Mouse (Mus musculus) heart, adult 9 months (tissue): Measurements from ENCODE around the gene Bzw2.

Experiments used
- DNase-seq, 2 experiments: peaks; one replicate each; pipeline ENCODE4 v3.0.0; 2022; ENCODE audit warnings: low spot score in 2 of 2

Gene Bzw2

GRCm38 (mm10) chr12:36135409-36135808 is 22.5 kb downstream of the Bzw2 start:
- no peak for DNase-seq

GRCm38 (mm10) chr12:36134111-36134510 is 23.8 kb downstream of the Bzw2 start:
- DNase-seq, result no peak

DNA sequence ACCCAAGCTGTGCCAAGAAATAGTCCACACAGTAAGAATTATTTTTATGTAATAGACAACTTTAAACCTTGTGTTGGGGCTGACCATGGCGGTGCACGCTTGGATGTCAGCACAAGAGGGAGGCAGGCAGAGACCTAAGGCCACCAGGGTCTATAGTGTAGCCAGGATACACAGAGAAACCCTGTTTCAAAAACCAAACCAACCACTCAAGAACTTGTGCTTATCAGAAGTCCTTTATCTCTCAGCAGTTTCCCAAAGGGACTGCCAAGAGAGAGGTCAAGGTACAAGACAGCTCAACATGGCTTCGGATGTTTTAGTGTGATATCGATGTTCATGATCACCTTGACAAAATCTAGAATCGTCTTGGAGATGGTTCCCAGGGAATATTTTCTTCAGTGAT is 24.3 kb downstream of the Bzw2 start:
- no peak for DNase-seq

GRCm38 (mm10) chr12:36132668-36133067 is 25.2 kb downstream of the Bzw2 start:
- no peak for DNase-seq

DNA sequence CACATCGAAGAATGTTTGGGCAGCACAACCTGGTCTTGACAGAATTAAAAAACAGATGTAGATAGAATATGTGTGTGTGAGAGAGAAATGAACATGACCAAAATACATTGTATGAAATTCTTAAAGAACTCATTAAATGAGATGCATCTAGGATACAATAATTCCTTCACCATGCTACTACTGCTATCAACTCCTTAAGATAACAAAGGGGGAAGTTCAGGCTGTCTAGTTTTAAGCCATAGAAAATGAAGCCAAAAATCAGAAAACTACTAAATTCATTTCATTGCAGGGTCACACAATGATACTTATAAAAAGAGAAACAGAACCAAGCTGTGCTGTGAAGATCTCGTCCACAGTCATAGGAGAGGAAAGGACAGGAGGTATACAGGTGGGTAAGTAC is 25.6 kb downstream of the Bzw2 start:
- no peak for DNase-seq

GRCm38 (mm10) chr12:36129826-36130225 is 28.1 kb downstream of the Bzw2 start:
- DNase-seq, result no peak

DNA sequence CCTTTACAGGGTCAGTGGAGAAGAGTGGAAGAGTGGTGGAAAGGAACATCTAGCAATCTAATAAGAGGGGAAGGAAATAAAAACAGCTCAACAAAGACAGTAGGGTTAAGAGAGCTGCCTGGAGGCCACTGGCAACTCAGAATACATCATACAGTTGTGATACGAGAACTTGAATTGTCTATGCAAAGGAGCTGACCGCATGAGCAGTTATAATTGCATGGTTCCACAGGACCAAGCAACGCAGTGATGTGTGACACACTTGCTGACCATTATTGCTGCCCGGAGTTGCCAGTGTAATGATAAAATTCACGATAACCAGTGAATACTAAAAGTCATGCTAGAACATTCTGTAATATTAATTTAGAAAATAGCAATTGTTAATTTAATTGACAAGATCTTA is 31.8 kb downstream of the Bzw2 start:
- no peak for DNase-seq

DNA sequence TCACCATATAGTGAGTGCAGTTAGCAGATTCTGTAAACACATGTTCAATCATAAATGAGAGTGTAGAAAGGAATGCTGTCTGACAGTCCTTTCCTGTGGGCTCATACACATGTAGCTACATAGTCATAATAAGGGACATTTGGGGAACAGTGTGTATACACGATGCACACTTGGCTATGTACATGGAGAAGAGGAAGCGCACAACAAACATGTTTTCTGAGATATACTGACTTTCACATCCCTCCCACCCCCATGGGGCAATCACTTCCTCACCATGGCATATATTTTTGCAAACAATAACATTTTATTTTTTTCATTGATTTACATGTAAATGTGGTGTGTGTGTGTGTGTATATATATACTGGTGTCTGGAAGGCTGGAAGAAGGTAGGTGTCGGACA is 38.6 kb downstream of the Bzw2 start:
- no peak for DNase-seq

DNA sequence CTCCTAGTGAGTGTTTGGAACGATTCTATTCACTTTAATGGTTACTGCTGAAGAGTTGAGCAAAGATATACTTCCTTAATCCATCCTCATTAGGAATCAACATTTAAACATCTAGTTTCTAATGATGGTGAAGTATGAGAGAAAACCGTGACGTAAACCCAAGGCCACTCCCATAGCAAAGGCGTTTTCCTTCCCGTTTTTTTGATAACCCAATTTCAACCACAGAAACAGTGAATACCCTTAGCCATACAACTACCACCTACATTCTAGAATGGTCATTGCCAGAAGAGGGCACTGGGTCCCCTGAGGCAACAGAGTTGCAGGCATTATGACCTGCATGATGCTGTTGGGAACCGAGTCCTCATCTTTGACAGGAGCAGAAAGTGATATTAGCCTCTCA is 40.7 kb downstream of the Bzw2 start:
- no peak for DNase-seq

- DNase-seq, result peak in 1 of 2 experiments; percentile 29
Observed at GRCm38 (mm10) chr12:36112081-36112480, 45.8 kb downstream of the Bzw2 start.

- no peak for DNase-seq
Observed at GRCm38 (mm10) chr12:36111110-36111509, 46.8 kb downstream of the Bzw2 start.

GRCm38 (mm10) chr12:36110457-36110856 is 47.4 kb downstream of the Bzw2 start:
- no peak for DNase-seq

GRCm38 (mm10) chr12:36108442-36108841 is 49.4 kb downstream of the Bzw2 start:
- no peak for DNase-seq

DNA sequence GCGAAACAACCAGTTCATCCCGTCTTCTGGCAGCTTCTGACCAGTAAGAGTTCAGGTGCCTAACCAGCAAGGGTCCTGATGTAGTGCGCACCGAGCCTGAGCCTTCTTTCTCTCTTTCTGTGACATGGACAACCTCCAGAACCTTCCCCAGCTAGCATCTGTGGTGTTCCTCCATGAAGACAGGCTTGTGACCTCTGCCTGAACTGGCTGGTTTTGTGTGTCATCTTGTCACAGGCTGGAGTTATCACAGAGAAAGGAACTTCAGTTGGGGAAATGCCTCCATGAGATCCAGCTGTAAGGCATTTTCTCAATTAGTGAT is 54.3 kb downstream of the Bzw2 start:
- DNase-seq, result no peak

GRCm38 (mm10) chr12:36102733-36103591 is 54.9 kb downstream of the Bzw2 start:
- DNase-seq, result no peak

GRCm38 (mm10) chr12:36095371-36095880 is 62.5 kb downstream of the Bzw2 start:
- no peak for DNase-seq

DNA sequence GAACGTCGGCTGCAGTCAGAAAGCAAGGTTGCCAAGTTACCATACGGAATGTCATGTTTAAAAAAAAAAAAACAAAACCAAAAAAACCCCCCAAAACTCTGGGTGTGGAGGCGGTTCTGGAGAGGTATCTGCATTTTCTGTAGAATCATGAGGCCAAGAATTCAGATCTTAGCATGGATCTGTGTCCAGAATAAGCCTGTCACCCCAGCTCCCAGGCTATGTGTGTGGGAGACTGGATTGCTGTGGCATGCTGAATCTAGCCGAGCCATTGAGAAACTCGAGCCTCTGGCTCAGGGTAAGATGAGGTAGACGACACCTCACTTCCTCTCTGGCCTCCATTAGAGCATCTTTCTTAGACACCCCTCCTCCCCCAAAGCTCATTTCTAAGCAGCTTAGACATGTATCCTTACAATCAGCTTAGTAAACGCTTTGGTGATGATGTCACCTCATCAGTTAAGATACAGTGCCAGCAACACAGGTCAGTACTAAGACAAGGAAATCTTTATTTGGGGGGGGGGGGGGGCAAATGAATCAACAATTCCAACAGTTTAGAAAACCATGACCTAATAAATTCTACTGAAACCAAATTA is 64.7 kb downstream of the Bzw2 start:
- no peak for DNase-seq

GRCm38 (mm10) chr12:36091964-36092363 is 65.9 kb downstream of the Bzw2 start:
- DNase-seq, result no peak

GRCm38 (mm10) chr12:36089221-36089620 is 68.7 kb downstream of the Bzw2 start:
- no peak for DNase-seq

DNA sequence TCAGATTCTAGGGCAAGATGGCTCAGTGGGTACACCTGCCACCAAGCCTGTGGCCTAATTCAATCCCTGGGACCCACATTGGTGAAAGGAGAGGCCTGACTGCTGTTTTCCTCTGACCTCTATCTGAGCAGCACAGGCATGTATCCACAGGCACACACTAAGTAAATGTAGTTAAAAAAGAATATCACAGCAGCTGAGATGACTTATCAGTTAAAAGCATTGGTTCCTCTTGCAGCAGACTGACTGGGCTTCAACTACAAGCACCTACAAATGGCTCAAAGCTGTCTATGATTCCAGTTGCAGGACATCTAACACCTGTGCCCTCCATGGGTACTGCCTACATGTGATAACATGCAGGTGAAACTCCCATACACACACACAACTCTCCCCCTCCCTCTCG is 69.1 kb downstream of the Bzw2 start:
- DNase-seq, result no peak

- no peak for DNase-seq
Observed at GRCm38 (mm10) chr12:36085380-36085779, 72.5 kb downstream of the Bzw2 start.

DNA sequence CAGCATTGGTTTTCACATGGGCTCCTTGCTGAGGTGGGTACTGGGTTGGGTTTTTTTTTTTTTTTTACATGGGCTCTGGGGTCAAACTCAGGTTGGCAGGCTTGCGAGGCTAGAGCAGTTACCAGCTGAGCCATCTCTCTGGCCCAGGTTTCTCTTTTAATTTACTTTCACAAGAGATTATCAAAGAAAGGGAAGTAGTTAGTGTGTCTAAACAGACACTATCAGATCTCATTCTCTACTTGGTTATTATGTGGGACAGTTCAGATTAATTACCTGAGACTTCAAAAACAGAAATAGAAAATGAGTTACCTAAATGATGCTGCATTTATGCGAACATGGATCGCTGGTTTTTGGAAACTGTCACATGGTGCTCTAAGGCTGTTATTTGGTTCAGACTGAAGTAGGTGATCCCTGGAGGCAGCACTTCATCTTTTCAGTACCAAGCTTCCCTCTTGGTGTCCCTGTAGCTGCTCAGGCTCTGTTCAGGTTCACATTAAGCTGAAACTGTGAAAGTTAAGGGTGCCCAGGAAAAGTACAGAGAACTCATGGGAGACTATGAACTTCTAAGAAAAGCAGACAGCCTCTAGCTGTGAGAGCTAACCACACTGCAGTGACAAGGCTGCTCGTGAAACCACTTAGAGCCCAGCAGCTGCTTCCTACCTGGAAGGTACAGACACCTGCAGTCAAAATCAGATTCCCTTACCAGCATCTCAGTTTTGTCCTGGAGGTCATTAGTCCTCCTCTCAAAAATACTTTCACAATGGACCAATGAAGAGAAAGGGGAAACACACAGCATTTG is 79.6 kb downstream of the Bzw2 start:
- no peak for DNase-seq

GRCm38 (mm10) chr12:36072860-36073259 is 85.0 kb downstream of the Bzw2 start:
- no peak for DNase-seq
